Mouse (Mus musculus): Measurements from ENCODE around the gene Klhl9.
"Not testable (repeated sequence)": the region's sequence is repeated elsewhere in the genome, so short reads cannot be mapped to it uniquely, and the experiment has no call there.

DNA sequence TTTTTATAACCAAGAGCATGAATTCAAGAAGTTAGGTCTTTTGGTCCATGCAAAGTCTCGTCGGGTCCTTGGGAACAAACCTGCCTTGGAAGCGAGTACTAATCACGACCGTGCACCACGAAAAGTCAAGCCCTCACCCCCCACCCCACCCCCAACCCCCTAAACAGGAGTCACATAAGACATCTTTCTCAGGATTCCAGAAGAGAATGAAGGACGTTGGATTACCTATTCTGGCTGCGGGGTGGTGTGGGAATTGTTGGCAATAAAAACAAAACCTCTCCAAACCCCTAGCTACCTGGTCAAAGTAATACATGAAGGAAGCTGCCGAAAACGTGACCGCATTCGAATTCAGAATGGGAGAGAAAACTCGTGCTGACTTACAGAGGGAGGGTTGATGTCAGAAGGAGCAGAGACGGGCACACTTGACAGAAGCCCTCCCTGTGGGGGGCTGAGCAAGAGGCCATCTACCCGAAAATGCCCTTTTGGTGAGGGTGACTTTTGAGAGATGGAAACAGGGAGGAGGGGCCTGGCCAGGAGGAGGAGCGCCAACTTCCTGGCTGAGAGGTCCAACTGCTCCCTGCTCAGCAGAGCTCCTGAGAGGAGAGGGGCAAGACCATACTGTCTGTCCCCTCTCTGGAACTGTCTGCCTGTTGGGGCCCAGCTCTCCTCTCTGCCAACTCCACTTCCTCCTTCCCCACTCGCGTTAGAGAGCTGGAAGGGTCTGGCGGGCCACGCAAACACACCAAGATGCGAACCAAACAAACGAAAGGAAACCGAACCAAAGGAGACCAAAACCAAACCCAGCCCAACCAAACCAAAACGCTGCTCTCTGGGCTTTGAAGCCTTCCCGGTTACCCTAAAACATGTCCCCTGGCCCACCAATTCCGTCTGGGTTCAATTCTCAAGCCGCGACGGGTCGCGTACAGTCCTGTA is 34.6 kb upstream of the Klhl9 start:
- TF ChIP-seq CTCF (IDR thresholded peaks at IDR 0.05; ENCODE audit: control insufficient read depth, insufficient read depth, insufficient read length); MAX (IDR thresholded peaks at IDR 0.05); MYOG (IDR thresholded peaks at IDR 0.05; ENCODE audit: control insufficient read depth, extremely low read depth, insufficient read length); USF1 (IDR thresholded peaks at IDR 0.05; ENCODE audit: low read depth); MYOD1 (IDR thresholded peaks at IDR 0.05; ENCODE audit: control insufficient read depth, insufficient read length, low read depth): not testable (repeated sequence)
